Mouse (Mus musculus): ENCODE data around the gene Sun2. TPM values are rescaled to one million over a fixed set of nuclear protein-coding genes. Genes with fewer than 3 reads are reported as not detected.

The Sun2 gene
- polyA plus RNA-seq, 1 experiment, result 42.7 TPM

GRCm38 (mm10) chr15:79733192-79733591 lies 9.1 kb downstream of the Sun2 start:
- no peak overlapping the region for H3K27ac ChIP-seq (ENCODE audit: insufficient read depth, low read length)
- no peak for DNase-seq
- H3K27me3 ChIP-seq (ENCODE audit: control insufficient read depth, insufficient read depth, low read length), result no peaks in the 10 kb centered on the region
- no peak overlapping the region for H3K4me3 ChIP-seq (replicated peaks; ENCODE audit: insufficient read depth, low read depth, low read length)
- TF ChIP-seq CTCF (IDR thresholded peaks at IDR 0.05; ENCODE audit: borderline replicate concordance, insufficient read depth, low read depth, low read length) (no peak), POLR2A (IDR thresholded peaks at IDR 0.05; ENCODE audit: borderline replicate concordance, insufficient read depth, low read length) (no peak)
- peaks cover 11% of the 10 kb centered on the region for H3K4me1 ChIP-seq (ENCODE audit: control insufficient read depth, insufficient read depth, low read length)
- 88% methylated on average over 8 of the region's 8 CpGs for whole genome bisulfite sequencing

- Histone ChIP-seq H3K4me1 (ENCODE audit: control insufficient read depth, insufficient read depth, low read length) (peaks cover 9% of the 10 kb centered on the region), H3K4me3 (replicated peaks; ENCODE audit: insufficient read depth, low read depth, low read length) (no peak overlapping the region), H3K27me3 (ENCODE audit: control insufficient read depth, insufficient read depth, low read length) (no peaks in the 10 kb centered on the region), H3K27ac (ENCODE audit: insufficient read depth, low read length) (no peak overlapping the region)
- TF ChIP-seq CTCF (IDR thresholded peaks at IDR 0.05; ENCODE audit: borderline replicate concordance, insufficient read depth, low read depth, low read length) (no peak), POLR2A (IDR thresholded peaks at IDR 0.05; ENCODE audit: borderline replicate concordance, insufficient read depth, low read length) (no peak)
- 89% methylated on average over 7 of the region's 7 CpGs for WGBS
- DNase-seq, result no peak
These were observed 10.8 kb downstream of the Sun2 start for GRCm38 (mm10) chr15:79731554-79731953.

GRCm38 (mm10) chr15:79728731-79729388 lies 13.5 kb downstream of the Sun2 start:
- H3K4me1 ChIP-seq (ENCODE audit: control insufficient read depth, insufficient read depth, low read length), result peaks cover 9% of the 10 kb centered on the region
- 66% methylated on average over 10 of the region's 10 CpGs for WGBS
- H3K27me3 ChIP-seq (ENCODE audit: control insufficient read depth, insufficient read depth, low read length), result no peaks in the 10 kb centered on the region
- DNase-seq, result peak in 1 of 2 experiments; percentile 58
- H3K27ac ChIP-seq (ENCODE audit: insufficient read depth, low read length), result 0 out of 2 replicates have a peak overlapping the region, but pooled peaks have one; percentile 58
- no peak overlapping the region for H3K4me3 ChIP-seq (replicated peaks; ENCODE audit: insufficient read depth, low read depth, low read length)
- no peak for TF ChIP-seq CTCF (IDR thresholded peaks at IDR 0.05; ENCODE audit: borderline replicate concordance, insufficient read depth, low read depth, low read length)

- Histone ChIP-seq H3K4me1 (ENCODE audit: control insufficient read depth, insufficient read depth, low read length) (peaks cover 9% of the 10 kb centered on the region), H3K27me3 (ENCODE audit: control insufficient read depth, insufficient read depth, low read length) (no peaks in the 10 kb centered on the region), H3K27ac (ENCODE audit: insufficient read depth, low read length) (0 out of 2 replicates have a peak overlapping the region, but pooled peaks have one; percentile 58), H3K4me3 (replicated peaks; ENCODE audit: insufficient read depth, low read depth, low read length) (no peak overlapping the region)
- WGBS, result 17% methylated on average over 5 of the region's 5 CpGs
- DNase-seq, result peak; percentile 53 to 62
- no peak for TF ChIP-seq CTCF (IDR thresholded peaks at IDR 0.05; ENCODE audit: borderline replicate concordance, insufficient read depth, low read depth, low read length)
These were observed 14.0 kb downstream of the Sun2 start for GRCm38 (mm10) chr15:79728311-79728710.

- Histone ChIP-seq H3K27me3 (ENCODE audit: control insufficient read depth, insufficient read depth, low read length) (no peaks in the 10 kb centered on the region), H3K27ac (ENCODE audit: insufficient read depth, low read length) (0 out of 2 replicates have a peak overlapping the region, but pooled peaks have one; percentile 58), H3K4me1 (ENCODE audit: control insufficient read depth, insufficient read depth, low read length) (peaks cover 9% of the 10 kb centered on the region), H3K4me3 (replicated peaks; ENCODE audit: insufficient read depth, low read depth, low read length) (no peak overlapping the region)
- WGBS, result 69% methylated on average over 6 of the region's 6 CpGs
- TF ChIP-seq POLR2A (IDR thresholded peaks at IDR 0.05; ENCODE audit: borderline replicate concordance, insufficient read depth, low read length), result no peak
- no peak for TF ChIP-seq CTCF (IDR thresholded peaks at IDR 0.05; ENCODE audit: borderline replicate concordance, insufficient read depth, low read depth, low read length)
- no peak for DNase-seq
These were observed 14.5 kb downstream of the Sun2 start for GRCm38 (mm10) chr15:79727840-79728239.

- Histone ChIP-seq H3K4me1 (ENCODE audit: control insufficient read depth, insufficient read depth, low read length) (peaks cover 9% of the 10 kb centered on the region), H3K27ac (ENCODE audit: insufficient read depth, low read length) (no peak overlapping the region), H3K4me3 (replicated peaks; ENCODE audit: insufficient read depth, low read depth, low read length) (no peak overlapping the region), H3K27me3 (ENCODE audit: control insufficient read depth, insufficient read depth, low read length) (no peaks in the 10 kb centered on the region)
- TF ChIP-seq CTCF (IDR thresholded peaks at IDR 0.05; ENCODE audit: borderline replicate concordance, insufficient read depth, low read depth, low read length) (no peak), POLR2A (IDR thresholded peaks at IDR 0.05; ENCODE audit: borderline replicate concordance, insufficient read depth, low read length) (no peak)
- no peak for DNase-seq
- WGBS, result 83% methylated on average over 11 of the region's 11 CpGs
These were observed 17.0 kb downstream of the Sun2 start for GRCm38 (mm10) chr15:79725190-79725789.

- Histone ChIP-seq H3K4me3 (replicated peaks; ENCODE audit: insufficient read depth, low read depth, low read length) (no peak overlapping the region), H3K4me1 (ENCODE audit: control insufficient read depth, insufficient read depth, low read length) (peaks cover 2% of the 10 kb centered on the region), H3K27me3 (ENCODE audit: control insufficient read depth, insufficient read depth, low read length) (no peaks in the 10 kb centered on the region), H3K27ac (ENCODE audit: insufficient read depth, low read length) (no peak overlapping the region)
- 24% methylated on average over 1 of the region's 1 CpGs for WGBS
- TF ChIP-seq CTCF (IDR thresholded peaks at IDR 0.05; ENCODE audit: borderline replicate concordance, insufficient read depth, low read depth, low read length) (peak; percentile 75), POLR2A (IDR thresholded peaks at IDR 0.05; ENCODE audit: borderline replicate concordance, insufficient read depth, low read length) (no peak)
- DNase-seq, result peak; percentile 52 to 58
These were observed 18.9 kb downstream of the Sun2 start for GRCm38 (mm10) chr15:79723439-79723838.

GRCm38 (mm10) chr15:79720796-79721195 lies 21.5 kb downstream of the Sun2 start:
- Histone ChIP-seq H3K27me3 (ENCODE audit: control insufficient read depth, insufficient read depth, low read length) (no peaks in the 10 kb centered on the region), H3K4me3 (replicated peaks; ENCODE audit: insufficient read depth, low read depth, low read length) (no peak overlapping the region), H3K27ac (ENCODE audit: insufficient read depth, low read length) (no peak overlapping the region), H3K4me1 (ENCODE audit: control insufficient read depth, insufficient read depth, low read length) (peaks cover 18% of the 10 kb centered on the region)
- whole genome bisulfite sequencing, result 88% methylated on average over 4 of the region's 4 CpGs
- TF ChIP-seq POLR2A (IDR thresholded peaks at IDR 0.05; ENCODE audit: borderline replicate concordance, insufficient read depth, low read length), result no peak
- no peak for TF ChIP-seq CTCF (IDR thresholded peaks at IDR 0.05; ENCODE audit: borderline replicate concordance, insufficient read depth, low read depth, low read length)
- DNase-seq, result no peak
